Mouse (Mus musculus) forebrain, postnatal 0 days (tissue): ENCODE measurements around the gene Galnt18. TPM values are rescaled to one million over a fixed set of nuclear protein-coding genes. Genes with fewer than 3 reads are reported as not detected.

ENCODE experiments used
- ATAC-seq: fragments of 200-750 bp; cut with Nextera tagmentation; 2 replicates; pipeline ENCODE4 v1.8.0; 2017; ENCODE audit warnings: mild to moderate bottlenecking, moderate library complexity
- DNase-seq: peaks from one replicate; pipeline ENCODE4 v3.0.0-alpha.2; 2015
- H3K27ac ChIP-seq: fragments of 300-500 bp; sonication (generic); 2 replicates; pipeline ENCODE4 v1.5.1; 2014; ENCODE audit warnings: low read depth, mild to moderate bottlenecking, antibody characterized with exemption, low read length, moderate library complexity, mixed read lengths
- H3K27me3 ChIP-seq: fragments of 300-500 bp; sonication (generic); 2 replicates; pipeline ENCODE4 v1.6.1; 2014; ENCODE audit warnings: mild to moderate bottlenecking, low read length, mixed read lengths; ENCODE audit not compliant: insufficient read depth
- H3K36me3 ChIP-seq: fragments of 300-500 bp; sonication (generic); 2 replicates; pipeline ENCODE4 v1.6.1; 2014; ENCODE audit warnings: mild to moderate bottlenecking, moderate library complexity; ENCODE audit not compliant: insufficient read depth
- H3K4me1 ChIP-seq: fragments of 300-500 bp; sonication (generic); 2 replicates; pipeline ENCODE4 v1.6.1; 2014; ENCODE audit warnings: antibody characterized with exemption; ENCODE audit not compliant: insufficient read depth
- H3K4me2 ChIP-seq: fragments of 300-500 bp; sonication (generic); 2 replicates; pipeline ENCODE4 v1.6.1; 2014; ENCODE audit warnings: low read depth, mild to moderate bottlenecking, moderate library complexity
- H3K4me3 ChIP-seq: fragments of 300-500 bp; sonication (generic); 2 replicates; pipeline ENCODE4 v1.5.1; 2014; ENCODE audit warnings: low read depth, low read length, mixed read lengths
- H3K9ac ChIP-seq: fragments of 300-500 bp; sonication (generic); 2 replicates; pipeline ENCODE4 v1.6.1; 2014; ENCODE audit warnings: mild to moderate bottlenecking
- H3K9me3 ChIP-seq: fragments of 300-500 bp; sonication (generic); 2 replicates; pipeline ENCODE4 v1.6.1; 2016; ENCODE audit warnings: low read length
- CTCF ChIP-seq: sonication (generic); IDR thresholded peaks from 2 replicates; pipeline ENCODE4 v1.5.1; 2016; ENCODE audit warnings: antibody characterized with exemption, control low read depth, low read depth
- WGBS: fragments of 180-500 bp; shearing (Covaris S2); extraction: QIAGEN DNeasy Blood & Tissue Kit; methylation state at CpG from one replicate; pipeline ENCODE4 v1.1.7; 2014; 5-methylcytosine and 5-hydroxymethylcytosine counted together
- polyA plus RNA-seq: library from polyadenylated mRNA; unstranded; fragments of >200 nt; fragmentation: Nextera tagmentation; extraction: Ambion mirVana; gene quantifications from 2 replicates; pipeline ENCODE4 v1.2.1, GENCODE M21; 2015
- total RNA-seq: library from RNA; depleted of rRNA; stranded (reverse); fragments of >200 nt; gene quantifications from 2 replicates; pipeline ENCODE4 v1.2.3, GENCODE M21; 2014

Gene Galnt18
- total and polyA plus RNA-seq, 2 experiments from 2014 or later = 18.0 to 22.0 TPM

GRCm38 (mm10) chr7:111486811-111487333 lies 292.9 kb downstream of the Galnt18 start:
- Histone ChIP-seq H3K9me3 (no peaks in the 10 kb centered on the region), H3K4me3 (no peak overlapping the region), H3K4me1 (no peaks in the 10 kb centered on the region), H3K27me3 (no peaks in the 10 kb centered on the region), H3K36me3 (no peaks in the 10 kb centered on the region), H3K4me2 (no peak overlapping the region), H3K9ac (no peak overlapping the region), H3K27ac (no peak overlapping the region)
- WGBS = 11% methylated on average over 3 of the region's 3 CpGs
- no peak for TF ChIP-seq CTCF
- ATAC-seq (no peak), DNase-seq (no peak)

- Histone ChIP-seq H3K4me3 (no peak overlapping the region), H3K27me3 (no peaks in the 10 kb centered on the region), H3K9me3 (no peaks in the 10 kb centered on the region), H3K9ac (no peak overlapping the region), H3K36me3 (no peaks in the 10 kb centered on the region), H3K4me1 (no peaks in the 10 kb centered on the region), H3K27ac (no peak overlapping the region), H3K4me2 (no peak overlapping the region)
- no peak for TF ChIP-seq CTCF
- ATAC-seq = no peak
- no peak for DNase-seq
- WGBS = 76% methylated on average over 4 of the region's 4 CpGs
Measured at GRCm38 (mm10) chr7:111483896-111484295, 295.9 kb downstream of the Galnt18 start.

GRCm38 (mm10) chr7:111483321-111483720 lies 296.5 kb downstream of the Galnt18 start:
- ATAC-seq = no peak
- WGBS = 96% methylated on average over 3 of the region's 3 CpGs
- no peak for TF ChIP-seq CTCF

GRCm38 (mm10) chr7:111467715-111468114 lies 312.1 kb downstream of the Galnt18 start:
- WGBS = 50% methylated on average over 5 of the region's 5 CpGs
- ATAC-seq = no peak
- Histone ChIP-seq H3K27ac (no peak overlapping the region), H3K4me1 (no peaks in the 10 kb centered on the region), H3K27me3 (no peaks in the 10 kb centered on the region), H3K9ac (no peak overlapping the region), H3K9me3 (no peaks in the 10 kb centered on the region), H3K4me3 (no peak overlapping the region), H3K4me2 (no peak overlapping the region), H3K36me3 (no peaks in the 10 kb centered on the region)
- DNase-seq = no peak
- TF ChIP-seq CTCF = no peak

More at GRCm38 (mm10) chr7:111483321-111483720, 296.5 kb downstream of the Galnt18 start:
- no peaks in the 10 kb centered on the region for H3K9me3 ChIP-seq
- H3K36me3 ChIP-seq = no peaks in the 10 kb centered on the region
- no peaks in the 10 kb centered on the region for H3K27me3 ChIP-seq
- no peak overlapping the region for H3K4me3 ChIP-seq
- no peaks in the 10 kb centered on the region for H3K4me1 ChIP-seq
- H3K27ac ChIP-seq = no peak overlapping the region
- H3K4me2 ChIP-seq = no peak overlapping the region
- no peak overlapping the region for H3K9ac ChIP-seq
- no peak for DNase-seq

GRCm38 (mm10) chr7:111466720-111467119 lies 313.1 kb downstream of the Galnt18 start:
- Histone ChIP-seq H3K4me1 (no peaks in the 10 kb centered on the region), H3K4me3 (no peak overlapping the region), H3K27me3 (no peaks in the 10 kb centered on the region), H3K9me3 (no peaks in the 10 kb centered on the region), H3K4me2 (no peak overlapping the region), H3K27ac (no peak overlapping the region), H3K9ac (no peak overlapping the region), H3K36me3 (no peaks in the 10 kb centered on the region)
- no peak; the same call in 1 of the 2 replicates for TF ChIP-seq CTCF
- DNase-seq (no peak), ATAC-seq (no peak)
- WGBS = 61% methylated on average over 1 of the region's 1 CpGs

GRCm38 (mm10) chr7:111466121-111466520 lies 313.7 kb downstream of the Galnt18 start:
- Histone ChIP-seq H3K9me3 (no peaks in the 10 kb centered on the region), H3K27me3 (no peaks in the 10 kb centered on the region), H3K27ac (no peak overlapping the region), H3K9ac (no peak overlapping the region), H3K4me1 (no peaks in the 10 kb centered on the region), H3K36me3 (no peaks in the 10 kb centered on the region), H3K4me3 (no peak overlapping the region), H3K4me2 (no peak overlapping the region)
- no peak for TF ChIP-seq CTCF
- DNase-seq (no peak), ATAC-seq (no peak)
- WGBS = 92% methylated on average over 3 of the region's 3 CpGs

- Histone ChIP-seq H3K4me3 (no peak overlapping the region), H3K9me3 (no peaks in the 10 kb centered on the region), H3K27ac (no peak overlapping the region), H3K9ac (no peak overlapping the region), H3K36me3 (no peaks in the 10 kb centered on the region), H3K27me3 (no peaks in the 10 kb centered on the region), H3K4me2 (no peak overlapping the region), H3K4me1 (no peaks in the 10 kb centered on the region)
- peak; percentile 46; the same call in 1 of the 2 replicates for TF ChIP-seq CTCF
- DNase-seq = no peak
- ATAC-seq = no peak
- 82% methylated on average over 4 of the region's 4 CpGs for WGBS
Measured at GRCm38 (mm10) chr7:111459716-111460115, 320.1 kb downstream of the Galnt18 start.
